Mouse (Mus musculus): ENCODE results near the gene Kmt2a.

- TF ChIP-seq TAL1 (IDR thresholded peaks at IDR 0.05; ENCODE audit: low read length): no peak
- no peak for TF ChIP-seq GATA1 (IDR thresholded peaks at IDR 0.05; ENCODE audit: low read length)
Measured at GRCm38 (mm10) chr9:44767101-44768028, 113.7 kb downstream of the Kmt2a start, which contains the start of the genes Arcn1 and Ift46.
